Mouse (Mus musculus) layer of hippocampus, adult 9-11 months (tissue): Measurements from ENCODE around the gene H2afz.
A peak's percentile ranks its signal among the peaks of the same experiment; 100 is the strongest.
"Not testable (repeated sequence)": the region's sequence is repeated elsewhere in the genome, so short reads cannot be mapped to it uniquely, and the experiment has no call there.

Experiments used
- DNase-seq: peaks from one replicate; pipeline ENCODE4 v3.0.0; 2022

The H2afz gene

GRCm38 (mm10) chr3:137864988-137865982 is 998 bp downstream of the H2afz start:
- peak; percentile 80 for DNase-seq

GRCm38 (mm10) chr3:137867133-137867436 is 2.8 kb downstream of the H2afz start:
- no peak for DNase-seq

GRCm38 (mm10) chr3:137867437-137868093 is 3.3 kb downstream of the H2afz start, which contains the start of gene Dnajb14:
Gene Dnajb14 (plus strand): TSS chr3:137867675.
- DNase-seq = peak; percentile 58

- no peak for DNase-seq
Observed at GRCm38 (mm10) chr3:137868094-137868913, 4.0 kb downstream of the H2afz start.

DNA sequence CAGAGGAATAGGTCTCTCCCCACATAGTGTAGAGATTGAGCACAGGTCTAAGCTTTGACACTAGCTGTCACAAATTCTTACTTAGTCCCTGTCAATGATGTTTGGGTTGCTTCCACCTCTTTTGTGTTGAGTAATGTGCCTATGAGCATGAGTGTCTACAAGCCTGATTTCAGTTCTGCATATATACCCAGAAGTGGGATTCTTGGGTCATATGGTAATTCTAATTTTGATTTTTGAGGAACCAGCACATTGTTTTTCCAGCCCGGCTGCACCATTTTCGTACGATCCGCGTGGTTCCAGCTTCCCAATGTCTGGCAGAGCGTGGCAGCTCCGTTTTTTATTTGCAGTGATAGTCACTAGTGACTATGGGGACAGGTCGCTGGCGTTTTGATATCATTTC is 5.1 kb downstream of the H2afz start:
- DNase-seq = peak; percentile 47

GRCm38 (mm10) chr3:137879313-137879712 is 15.0 kb downstream of the H2afz start:
- no peak for DNase-seq

DNA sequence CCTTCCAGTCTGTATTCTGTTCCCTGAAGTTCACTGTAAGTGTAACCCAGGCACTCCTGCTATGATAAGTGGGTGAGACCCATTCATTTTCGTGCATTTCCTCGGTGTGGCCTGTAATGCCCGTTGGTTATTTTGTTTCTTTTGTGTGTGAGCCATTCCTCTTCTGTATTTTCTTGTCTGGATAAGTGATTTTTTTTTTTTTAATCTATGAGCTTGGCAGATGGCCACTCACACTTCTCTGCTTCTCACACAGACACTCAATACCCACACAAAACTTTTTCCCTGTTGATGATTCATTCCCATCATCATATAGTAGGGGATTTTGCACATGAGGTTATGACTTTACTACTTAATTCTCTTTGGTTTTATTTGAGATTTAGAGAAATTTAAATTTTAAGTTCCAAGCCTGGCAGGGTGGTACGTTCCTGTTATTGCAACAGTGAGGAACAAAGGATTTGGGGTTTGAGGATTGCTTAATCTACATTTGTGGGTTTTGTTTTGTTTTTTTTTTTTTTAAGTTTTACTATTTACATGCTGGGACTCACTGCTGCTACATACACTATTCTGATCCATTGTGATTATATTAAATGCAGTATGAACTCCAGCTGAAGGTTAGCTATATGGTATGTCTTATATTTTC is 15.9 kb downstream of the H2afz start:
- DNase-seq = no peak

- no peak for DNase-seq
Observed at GRCm38 (mm10) chr3:137881093-137881492, 16.8 kb downstream of the H2afz start.

GRCm38 (mm10) chr3:137887961-137888360 is 23.7 kb downstream of the H2afz start:
- no peak for DNase-seq

DNA sequence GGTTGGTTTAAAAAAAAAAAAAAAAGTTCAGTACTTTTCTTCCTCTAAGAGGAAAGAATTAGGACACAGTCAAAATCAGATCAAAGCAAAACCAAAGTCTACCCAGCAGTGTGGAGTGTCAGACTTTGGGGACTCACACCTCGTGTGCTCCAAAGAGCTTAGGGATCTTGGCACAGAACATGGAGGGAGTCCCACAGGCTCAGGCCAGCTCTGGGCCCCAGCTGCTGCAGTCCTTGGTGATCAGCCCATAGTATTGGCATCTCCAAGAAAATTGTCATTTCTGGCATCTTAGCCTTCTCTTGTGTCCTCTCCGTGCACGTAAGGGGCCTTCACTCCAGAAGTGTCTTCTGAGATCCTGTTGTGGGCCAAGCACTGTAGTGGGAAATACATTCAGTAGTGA is 26.8 kb downstream of the H2afz start:
- DNase-seq = no peak

DNA sequence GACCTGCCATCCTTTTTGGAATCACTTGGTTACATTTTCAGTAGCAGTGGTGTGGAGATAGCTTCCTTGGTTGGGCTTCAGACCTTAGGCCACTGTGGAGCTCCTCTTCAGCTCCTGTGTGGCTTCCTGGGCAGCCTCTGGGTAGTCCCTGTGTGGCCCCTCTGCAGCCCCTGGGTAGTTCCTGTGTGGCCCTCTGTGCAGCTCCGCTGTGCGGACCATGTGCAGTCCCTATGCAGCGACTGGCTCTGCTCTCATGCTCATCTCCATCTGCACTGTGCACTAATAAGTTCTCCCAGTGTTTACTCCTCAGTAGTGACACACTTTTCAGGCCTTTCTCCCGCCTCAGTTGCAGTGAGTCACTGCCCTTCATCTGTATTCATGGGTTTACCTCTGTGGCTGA is 27.8 kb downstream of the H2afz start:
- DNase-seq = no peak

DNA sequence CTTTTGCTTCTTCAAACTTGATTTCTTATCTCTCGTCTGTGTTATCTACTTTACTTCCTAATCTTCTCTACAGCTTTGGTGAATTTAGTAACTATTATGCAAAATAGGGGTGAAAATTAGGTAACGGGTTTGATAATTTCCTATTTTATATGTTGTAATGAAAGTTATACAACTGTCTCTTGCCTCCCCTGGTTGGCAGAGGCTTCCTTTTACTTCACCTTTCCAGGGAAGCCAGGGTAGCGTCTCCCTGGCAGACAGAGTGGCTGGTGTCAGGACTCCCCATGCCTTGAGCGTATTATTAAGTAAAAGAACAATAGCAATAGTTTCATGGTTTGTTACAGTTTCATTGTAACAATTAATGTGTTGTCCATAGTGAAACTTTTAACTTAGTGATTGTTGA is 29.5 kb downstream of the H2afz start:
- no peak for DNase-seq

DNA sequence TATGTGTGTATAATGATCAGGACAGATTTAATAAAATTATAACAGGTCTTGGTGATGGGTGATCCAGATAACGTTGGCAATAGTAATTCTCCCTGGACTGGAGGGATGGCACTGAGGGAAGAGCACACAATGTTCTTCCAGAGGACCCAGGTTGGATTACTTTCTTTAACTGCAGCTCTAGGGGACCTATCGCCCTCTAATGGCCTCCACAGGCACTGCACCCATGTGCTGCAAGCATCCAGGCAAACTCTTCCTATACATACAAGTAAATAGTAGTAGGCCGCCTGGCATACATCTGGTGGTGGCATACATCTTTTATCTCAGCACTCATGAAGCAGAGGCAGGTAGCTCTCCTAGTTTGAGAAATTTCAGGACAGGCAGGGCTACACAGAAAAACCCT is 30.9 kb downstream of the H2afz start:
- no peak for DNase-seq

- DNase-seq = peak; percentile 13
Observed at GRCm38 (mm10) chr3:137896386-137896785, 32.1 kb downstream of the H2afz start.

DNA sequence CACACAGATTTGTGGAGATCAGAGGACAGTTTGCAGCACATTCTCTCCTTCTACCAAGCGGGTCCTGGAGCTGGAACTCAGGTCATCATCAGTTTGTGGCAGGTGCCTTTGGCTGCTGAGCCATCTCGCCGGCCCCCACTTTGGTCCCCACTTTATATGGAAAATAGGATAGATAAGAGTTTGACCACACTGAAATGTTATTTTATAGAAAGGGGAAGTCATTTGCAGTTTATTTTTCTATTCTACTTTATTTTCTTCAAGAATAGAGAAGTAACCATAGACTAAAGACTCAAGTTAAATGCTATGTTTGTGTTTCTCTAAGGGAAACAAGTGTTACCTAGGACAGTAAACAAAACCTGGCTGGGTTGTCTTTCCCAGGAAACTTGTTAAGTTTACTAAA is 32.6 kb downstream of the H2afz start:
- DNase-seq = no peak

DNA sequence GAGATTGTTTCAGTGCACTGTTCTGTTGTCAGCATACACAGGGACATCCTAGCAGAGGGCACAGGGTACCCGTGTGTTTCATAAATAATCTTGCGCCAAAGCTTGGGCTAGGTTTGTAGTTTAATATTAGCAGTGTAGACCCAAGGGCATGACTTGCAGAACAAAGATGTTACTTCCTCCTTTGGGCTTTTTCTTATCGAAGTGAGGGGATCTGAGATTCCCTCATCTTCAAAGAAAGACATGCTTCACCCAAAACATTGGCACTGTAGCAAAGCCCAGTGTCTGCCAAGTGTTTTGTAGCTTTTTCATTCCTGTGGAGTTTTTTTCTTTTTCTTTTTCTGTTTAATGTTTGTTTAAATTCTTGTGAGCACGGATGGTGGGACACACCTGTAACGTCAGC is 33.4 kb downstream of the H2afz start:
- no peak for DNase-seq

- DNase-seq = peak; percentile 55
Observed at GRCm38 (mm10) chr3:137900149-137900548, 35.9 kb downstream of the H2afz start.

DNA sequence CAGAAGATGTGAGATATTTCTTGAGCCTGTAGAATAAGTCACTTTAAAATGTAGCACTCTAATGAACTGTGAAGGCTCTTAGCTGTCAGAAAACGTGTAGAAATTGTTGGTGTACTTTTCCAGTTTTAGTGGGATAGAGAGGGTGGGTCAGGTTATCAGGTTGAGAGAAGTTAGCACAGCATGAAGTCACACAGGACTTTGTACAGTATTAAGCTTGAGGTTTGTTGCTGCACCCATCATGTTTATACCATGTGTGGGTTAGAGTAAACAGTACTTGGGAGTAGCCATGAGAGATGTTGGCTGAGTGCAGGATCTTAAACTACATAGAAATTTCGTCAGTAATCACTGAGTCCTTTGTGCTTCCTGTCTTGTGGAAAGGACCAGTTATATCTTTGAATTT is 48.8 kb downstream of the H2afz start:
- DNase-seq = no peak

DNA sequence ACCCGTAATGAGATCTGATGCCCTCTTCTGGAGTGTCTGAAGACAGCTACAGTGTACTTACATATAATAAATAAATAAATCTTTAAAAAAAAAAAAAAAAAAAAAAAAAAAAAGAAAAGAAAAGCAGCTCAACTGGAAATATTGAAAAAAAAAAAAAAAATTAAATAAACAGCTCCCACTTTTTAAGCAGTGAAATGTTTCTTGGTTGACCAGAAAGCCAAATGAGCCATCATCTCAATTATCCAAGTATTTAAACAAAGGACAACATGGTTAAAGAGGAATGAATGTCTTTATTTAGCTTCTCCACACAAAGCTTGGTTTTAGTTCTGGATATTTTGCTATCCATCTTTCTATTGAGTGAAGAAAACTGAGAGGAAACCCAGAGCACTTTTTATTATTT is 50.3 kb downstream of the H2afz start:
- not testable (repeated sequence) for DNase-seq
